Mouse (Mus musculus) spleen, postnatal 14 days (tissue): Measurements from ENCODE around the gene Tmem207.
"Not testable (repeated sequence)": the region's sequence is repeated elsewhere in the genome, so short reads cannot be mapped to it uniquely, and the experiment has no call there.

Experiments
- DNase-seq, 2 experiments: peaks; one replicate each; pipeline ENCODE4 v3.0.0; 2021 to 2022; ENCODE audit warnings: low spot score in 2 of 2

Gene Tmem207

GRCm38 (mm10) chr16:26526669-26527068 is at the start of gene Tmem207:
TSS of gene Tmem207 (minus strand) at chr16:26526769.
- no peak for DNase-seq

- no peak for DNase-seq
These were observed 47.6 kb upstream of the Tmem207 start for GRCm38 (mm10) chr16:26574173-26574572.

- no peak for DNase-seq
These were observed 45.3 kb upstream of the Tmem207 start for GRCm38 (mm10) chr16:26571836-26572235.

- no peak for DNase-seq
These were observed 42.9 kb upstream of the Tmem207 start for GRCm38 (mm10) chr16:26569387-26569978.

- no peak for DNase-seq
These were observed 36.2 kb upstream of the Tmem207 start for GRCm38 (mm10) chr16:26562771-26563170.

- no peak for DNase-seq
These were observed 35.2 kb upstream of the Tmem207 start for GRCm38 (mm10) chr16:26561743-26562142.

GRCm38 (mm10) chr16:26558797-26559196 is 32.2 kb upstream of the Tmem207 start:
- DNase-seq = no peak

GRCm38 (mm10) chr16:26552234-26552633 is 25.7 kb upstream of the Tmem207 start:
- no peak for DNase-seq

GRCm38 (mm10) chr16:26549221-26549620 is 22.7 kb upstream of the Tmem207 start:
- DNase-seq = no peak

GRCm38 (mm10) chr16:26546879-26547206 is 20.3 kb upstream of the Tmem207 start:
- no peak for DNase-seq

GRCm38 (mm10) chr16:26546170-26546878 is 19.8 kb upstream of the Tmem207 start:
- no peak for DNase-seq

GRCm38 (mm10) chr16:26532287-26532686 is 5.7 kb upstream of the Tmem207 start:
- no peak for DNase-seq

- DNase-seq = no peak
These were observed 3.9 kb upstream of the Tmem207 start for GRCm38 (mm10) chr16:26530451-26530850.

GRCm38 (mm10) chr16:26527931-26528666 is 1.5 kb upstream of the Tmem207 start:
- DNase-seq = no peak

GRCm38 (mm10) chr16:26525832-26526231 is 737 bp downstream of the Tmem207 start:
- no peak for DNase-seq

GRCm38 (mm10) chr16:26519596-26519995 is 7.0 kb downstream of the Tmem207 start:
- no peak for DNase-seq

- no peak for DNase-seq
These were observed 21.6 kb downstream of the Tmem207 start for GRCm38 (mm10) chr16:26504961-26505360.

- DNase-seq = no peak
These were observed 25.8 kb downstream of the Tmem207 start for GRCm38 (mm10) chr16:26500738-26501137.

- not testable (repeated sequence) for DNase-seq
These were observed 26.9 kb downstream of the Tmem207 start for GRCm38 (mm10) chr16:26499705-26500104.

GRCm38 (mm10) chr16:26495721-26496120 is 30.8 kb downstream of the Tmem207 start:
- DNase-seq = no peak

GRCm38 (mm10) chr16:26471254-26471653 is 55.3 kb downstream of the Tmem207 start:
- no peak for DNase-seq

GRCm38 (mm10) chr16:26466535-26466934 is 60.0 kb downstream of the Tmem207 start:
- no peak for DNase-seq

- no peak for DNase-seq
These were observed 63.7 kb downstream of the Tmem207 start, which contains the start of gene Cldn16 for GRCm38 (mm10) chr16:26462835-26463234. TSS of gene Cldn16 (plus strand) at chr16:26463135.
